Mouse (Mus musculus) embryonic facial prominence, embryonic 13.5 days (tissue): ENCODE measurements at regions not wholly inside any gene's neighbourhood (a gene's known extent, or its start where the extent isn't known, plus 50 kb on each side); places are given as distances from the start of the nearest gene placed in this dataset.
A peak's percentile ranks its signal among the peaks of the same experiment; 100 is the strongest.

ENCODE experiments used
- ATAC-seq: fragments of 200-750 bp; cut with Nextera tagmentation; 2 replicates; pipeline ENCODE4 v1.8.0; 2017; ENCODE audit warnings: low read depth; ENCODE audit not compliant: insufficient number of reproducible peaks, insufficient read depth, low FRiP score, low TSS enrichment
- H3K27ac ChIP-seq: fragments of 300-500 bp; sonication (generic); 2 replicates; pipeline ENCODE4 v1.5.1; 2015; ENCODE audit warnings: moderate library complexity, mild to moderate bottlenecking, inconsistent platforms
- H3K27me3 ChIP-seq: fragments of 300-500 bp; sonication (generic); 2 replicates; pipeline ENCODE4 v1.6.1; 2015; ENCODE audit warnings: mild to moderate bottlenecking, inconsistent platforms
- H3K36me3 ChIP-seq: fragments of 300-500 bp; sonication (generic); 2 replicates; pipeline ENCODE4 v1.6.1; 2015; ENCODE audit warnings: mild to moderate bottlenecking, inconsistent platforms
- H3K4me1 ChIP-seq: fragments of 300-500 bp; sonication (generic); 2 replicates; pipeline ENCODE4 v1.6.1; 2015; ENCODE audit warnings: inconsistent platforms
- H3K4me2 ChIP-seq: fragments of 300-500 bp; sonication (generic); 2 replicates; pipeline ENCODE4 v1.6.1; 2015; ENCODE audit warnings: moderate library complexity, mild to moderate bottlenecking, inconsistent platforms
- H3K4me3 ChIP-seq: fragments of 300-500 bp; sonication (generic); 2 replicates; pipeline ENCODE4 v1.5.1; 2015; ENCODE audit warnings: mild to moderate bottlenecking, inconsistent platforms
- H3K9ac ChIP-seq: fragments of 300-500 bp; sonication (generic); 2 replicates; pipeline ENCODE4 v1.6.1; 2015; ENCODE audit warnings: mild to moderate bottlenecking, inconsistent platforms
- H3K9me3 ChIP-seq: fragments of 300-500 bp; sonication (generic); 2 replicates; pipeline ENCODE4 v1.6.1; 2016; ENCODE audit warnings: inconsistent platforms
- WGBS: fragments of 180-500 bp; shearing (Covaris S2); methylation state at CpG from one replicate; pipeline ENCODE4 v1.1.7; 2015; ENCODE audit warnings: mixed read lengths; 5-methylcytosine and 5-hydroxymethylcytosine counted together

DNA sequence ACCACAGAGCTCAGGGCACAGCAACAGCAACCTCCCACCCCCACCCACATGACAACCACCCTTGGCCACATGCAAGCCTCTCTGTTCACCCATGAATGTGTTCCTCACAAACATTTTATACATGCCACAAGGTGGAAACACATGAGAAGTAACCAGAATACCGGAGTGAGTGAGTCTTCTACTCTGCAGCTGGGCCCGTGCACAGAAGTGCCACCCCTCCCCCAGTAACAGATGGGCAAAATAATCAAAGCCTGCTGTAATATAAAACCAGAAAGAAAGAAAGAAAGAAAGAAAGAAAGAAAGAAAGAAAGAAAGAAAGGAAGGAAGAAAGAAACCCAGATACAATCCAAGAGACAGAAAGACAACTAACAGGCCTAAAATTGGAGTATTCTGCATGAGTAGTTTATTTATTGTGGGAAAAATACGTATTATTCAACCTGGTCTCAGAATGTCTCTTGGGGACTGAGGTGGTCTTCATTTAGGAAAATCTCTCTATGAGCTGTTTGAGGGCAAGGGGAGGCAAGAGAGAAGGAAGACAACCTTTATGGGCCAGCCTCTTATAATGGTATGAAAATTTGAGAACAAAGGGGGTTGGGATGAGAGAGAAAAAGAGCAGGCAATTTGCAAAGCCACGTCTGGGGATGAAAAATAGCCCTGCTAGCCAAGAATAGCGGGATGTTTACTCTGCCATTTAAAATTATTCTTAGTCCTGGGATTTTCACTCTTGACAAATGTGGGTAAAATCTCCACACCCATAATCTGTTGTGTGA is 160.2 kb downstream of the Sox4 start:
- H3K36me3 ChIP-seq = no peaks in the 10 kb centered on the region
- no peak overlapping the region for H3K4me2 ChIP-seq
- H3K27ac ChIP-seq = no peak overlapping the region
- H3K4me1 ChIP-seq = peaks cover 50% of the 10 kb centered on the region
- no peak for ATAC-seq
- H3K4me3 ChIP-seq = no peak overlapping the region
- no peaks in the 10 kb centered on the region for H3K9me3 ChIP-seq
- no peaks in the 10 kb centered on the region for H3K27me3 ChIP-seq
- 16% methylated on average over 5 of the region's 5 CpGs for WGBS
- no peak overlapping the region for H3K9ac ChIP-seq

DNA sequence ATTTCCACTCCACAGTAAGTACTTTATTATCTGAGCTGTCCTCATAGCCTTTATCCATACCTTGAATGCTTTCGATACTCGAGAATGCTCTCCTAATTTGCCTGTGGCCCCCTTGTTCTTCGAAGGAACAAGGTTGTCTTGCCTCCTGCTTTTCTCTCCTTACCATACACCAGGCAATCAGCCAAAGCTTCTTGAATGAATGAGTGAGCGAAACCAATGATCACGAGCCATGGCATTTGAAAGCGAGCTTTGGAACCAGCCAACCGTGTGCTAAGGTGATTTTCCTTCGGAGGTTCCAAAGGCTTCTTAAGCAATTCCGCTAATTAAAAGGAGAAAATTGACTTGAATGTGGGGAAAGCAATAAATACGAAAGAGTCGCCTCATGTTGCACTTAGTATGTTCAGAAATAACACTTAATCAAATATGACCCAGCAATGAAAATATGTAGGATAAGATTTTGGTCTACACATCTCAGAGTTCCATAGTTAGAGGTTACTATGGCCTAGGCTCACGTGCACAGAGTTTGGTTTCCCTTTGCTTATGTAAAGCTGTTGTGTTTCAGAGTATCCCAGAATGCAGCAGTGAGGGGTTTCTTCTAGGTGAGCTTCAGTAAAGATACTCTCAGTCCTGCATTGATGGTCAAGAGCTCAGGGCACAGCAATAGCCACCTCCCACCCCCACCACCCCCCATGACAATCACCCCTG is 160.9 kb downstream of the Sox4 start:
- Histone ChIP-seq H3K36me3 (no peaks in the 10 kb centered on the region), H3K4me1 (peaks cover 53% of the 10 kb centered on the region), H3K9me3 (no peaks in the 10 kb centered on the region), H3K4me3 (no peak overlapping the region), H3K27me3 (no peaks in the 10 kb centered on the region), H3K27ac (no peak overlapping the region), H3K4me2 (no peak overlapping the region), H3K9ac (no peak overlapping the region)
- no peak for ATAC-seq
- 70% methylated on average over 12 of the region's 12 CpGs for WGBS

DNA sequence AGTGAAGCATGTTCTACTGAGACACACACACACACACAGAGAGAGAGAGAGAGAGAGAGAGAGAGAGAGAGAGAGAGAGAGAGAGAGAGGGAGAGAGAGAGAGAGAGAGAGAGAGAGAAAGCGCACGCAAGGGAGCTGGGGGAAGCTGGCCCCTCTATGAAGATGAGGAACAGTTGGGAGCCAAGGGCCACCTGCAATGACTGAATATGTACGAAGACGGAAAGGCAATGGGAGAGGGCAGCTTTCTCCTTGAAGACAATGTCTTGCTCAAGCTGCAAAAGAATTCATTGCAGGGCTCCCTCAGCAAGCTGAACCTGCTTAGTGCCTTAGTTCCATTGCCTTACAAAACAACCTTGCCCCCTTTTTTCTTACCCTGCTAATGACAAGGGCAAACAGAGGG is 163.1 kb downstream of the Sox4 start:
- H3K4me3 ChIP-seq = no peak overlapping the region
- no peak overlapping the region for H3K4me2 ChIP-seq
- H3K27me3 ChIP-seq = no peaks in the 10 kb centered on the region
- no peak overlapping the region for H3K27ac ChIP-seq
- ATAC-seq = no peak
- H3K9ac ChIP-seq = no peak overlapping the region
- no peaks in the 10 kb centered on the region for H3K9me3 ChIP-seq
- H3K36me3 ChIP-seq = no peaks in the 10 kb centered on the region
- H3K4me1 ChIP-seq = peaks cover 54% of the 10 kb centered on the region
- 61% methylated on average over 4 of the region's 4 CpGs for WGBS

DNA sequence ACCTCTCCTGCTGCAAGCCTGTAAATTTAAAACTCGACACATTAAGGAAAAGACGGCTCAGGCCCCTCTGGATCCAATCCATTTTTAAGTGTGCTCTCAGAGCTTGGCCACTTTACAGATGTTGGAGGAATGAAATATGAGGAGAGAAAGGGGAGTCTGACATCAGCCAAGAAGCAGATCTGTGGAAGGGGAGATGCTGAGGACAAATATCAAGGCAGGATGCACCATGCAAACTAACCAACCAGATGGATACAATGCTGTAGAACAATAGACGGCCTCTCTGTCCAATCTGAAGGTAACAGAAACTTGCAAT is 166.2 kb downstream of the Sox4 start:
- H3K9ac ChIP-seq = no peak overlapping the region
- no peaks in the 10 kb centered on the region for H3K27me3 ChIP-seq
- WGBS = 26% methylated on average over 3 of the region's 3 CpGs

DNA sequence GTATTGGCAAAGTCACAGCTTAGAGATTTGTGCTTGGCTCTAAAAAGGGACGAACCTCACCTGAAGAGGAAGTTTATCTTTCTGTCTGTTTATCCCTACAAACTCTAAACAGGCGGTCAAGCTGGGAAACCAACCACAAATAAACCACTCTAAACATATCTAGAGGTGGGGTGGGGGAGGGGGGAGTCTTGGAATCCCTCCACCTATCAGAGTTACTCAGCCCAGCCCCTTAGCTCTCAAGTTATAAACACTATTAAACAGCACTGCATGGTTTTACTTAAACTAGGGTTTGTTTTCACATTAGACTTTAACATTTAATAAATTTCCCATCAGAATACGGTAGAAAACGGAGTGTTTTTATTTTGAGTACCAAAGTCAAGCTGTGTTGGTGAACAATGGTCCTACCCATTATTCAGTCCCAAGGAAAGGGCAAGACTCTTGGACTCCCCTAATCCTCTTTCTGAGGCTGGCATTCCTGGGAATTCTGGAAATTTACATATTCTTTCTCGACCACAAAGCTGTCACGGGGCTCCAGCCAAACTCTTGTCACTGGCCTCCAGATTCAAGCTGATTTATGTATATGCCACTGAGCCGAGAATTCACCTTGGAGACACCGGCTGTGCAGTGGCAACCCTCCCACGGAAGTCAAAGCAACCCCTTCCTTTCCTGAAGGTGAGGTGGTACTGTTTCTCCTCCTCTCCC is 166.7 kb downstream of the Sox4 start:
- ATAC-seq = no peak
- Histone ChIP-seq H3K4me1 (peaks cover 50% of the 10 kb centered on the region), H3K9me3 (no peaks in the 10 kb centered on the region), H3K27ac (peak overlapping the region; percentile 48), H3K27me3 (no peaks in the 10 kb centered on the region), H3K4me2 (no peak overlapping the region), H3K9ac (no peak overlapping the region), H3K36me3 (no peaks in the 10 kb centered on the region), H3K4me3 (no peak overlapping the region)
- 31% methylated on average over 9 of the region's 9 CpGs for WGBS

More for the DNA sequence above, 166.2 kb downstream of the Sox4 start:
- no peak overlapping the region for H3K4me2 ChIP-seq
- H3K36me3 ChIP-seq = no peaks in the 10 kb centered on the region
- no peak overlapping the region for H3K4me3 ChIP-seq
- no peak for ATAC-seq
- H3K9me3 ChIP-seq = no peaks in the 10 kb centered on the region
- peak overlapping the region; percentile 48 for H3K27ac ChIP-seq
- peaks cover 48% of the 10 kb centered on the region for H3K4me1 ChIP-seq

DNA sequence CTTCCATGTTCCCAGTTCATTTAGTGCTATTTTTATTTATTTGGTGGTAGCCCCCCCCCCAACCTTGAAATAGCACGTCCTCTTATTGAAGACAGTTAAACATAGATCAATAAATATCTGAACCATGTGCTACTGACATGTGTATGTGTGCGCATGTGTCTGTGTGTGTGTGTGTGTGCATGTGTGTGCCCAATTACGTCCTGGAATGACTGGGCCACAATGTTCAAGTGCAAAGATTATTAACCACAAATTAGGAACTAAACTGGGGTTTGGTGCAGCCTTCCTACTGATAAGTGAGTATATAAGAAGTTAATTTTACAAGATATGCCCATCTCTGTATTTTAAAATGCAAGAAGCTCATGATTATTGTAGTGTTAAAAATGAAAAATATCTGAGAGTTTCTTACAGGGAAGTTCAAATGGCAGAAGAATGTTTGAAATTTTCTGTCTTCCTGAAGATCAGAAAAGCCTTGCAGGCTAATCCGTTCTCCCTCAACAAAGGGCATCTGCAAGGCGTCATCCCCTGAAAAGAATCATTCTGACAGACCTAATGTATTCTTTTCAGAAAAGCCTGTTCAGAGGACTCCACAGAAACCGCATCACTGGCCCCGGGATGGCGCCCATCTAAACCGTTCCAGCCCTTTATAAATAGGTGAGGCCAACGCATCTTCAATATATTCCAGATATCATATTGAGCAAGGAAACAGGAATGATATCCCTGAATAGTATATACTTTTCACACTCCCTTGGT is 170.8 kb downstream of the Sox4 start:
- ATAC-seq = no peak
- 0 out of 2 replicates have a peak overlapping the region, but pooled peaks have one; percentile 13 for H3K27ac ChIP-seq
- H3K36me3 ChIP-seq = no peaks in the 10 kb centered on the region

DNA sequence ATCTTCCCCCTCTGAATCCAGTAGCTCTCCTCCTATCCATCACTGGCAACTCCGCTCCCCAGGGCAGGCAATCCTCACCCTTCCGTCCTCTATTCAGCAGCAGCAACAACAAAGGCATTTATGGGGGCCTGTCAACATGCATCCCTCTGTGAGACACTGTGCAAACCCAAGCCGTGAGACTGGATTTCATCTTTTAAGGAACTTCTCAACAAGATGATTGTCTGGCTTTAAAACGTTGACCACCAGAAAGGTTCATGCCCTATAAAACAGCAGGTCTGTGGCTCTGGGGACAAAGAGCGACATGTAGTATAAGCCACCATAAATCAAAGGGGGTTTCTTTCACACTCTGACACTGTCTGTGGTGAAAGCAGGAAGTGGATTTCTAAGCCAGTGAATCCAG is 171.4 kb downstream of the Sox4 start:
- H3K27me3 ChIP-seq = no peaks in the 10 kb centered on the region
- no peak overlapping the region for H3K4me2 ChIP-seq
- no peak overlapping the region for H3K4me3 ChIP-seq
- H3K27ac ChIP-seq = peak overlapping the region; percentile 16; the same call in 1 of the 2 replicates
- peaks cover 49% of the 10 kb centered on the region for H3K4me1 ChIP-seq
- H3K36me3 ChIP-seq = no peaks in the 10 kb centered on the region
- H3K9me3 ChIP-seq = no peaks in the 10 kb centered on the region
- 26% methylated on average over 5 of the region's 5 CpGs for WGBS
- no peak overlapping the region for H3K9ac ChIP-seq
- ATAC-seq = no peak

More for the DNA sequence above, 170.8 kb downstream of the Sox4 start:
- Histone ChIP-seq H3K9me3 (no peaks in the 10 kb centered on the region), H3K4me2 (no peak overlapping the region), H3K4me3 (no peak overlapping the region), H3K9ac (no peak overlapping the region), H3K4me1 (peaks cover 55% of the 10 kb centered on the region), H3K27me3 (no peaks in the 10 kb centered on the region)
- WGBS = 26% methylated on average over 10 of the region's 10 CpGs

DNA sequence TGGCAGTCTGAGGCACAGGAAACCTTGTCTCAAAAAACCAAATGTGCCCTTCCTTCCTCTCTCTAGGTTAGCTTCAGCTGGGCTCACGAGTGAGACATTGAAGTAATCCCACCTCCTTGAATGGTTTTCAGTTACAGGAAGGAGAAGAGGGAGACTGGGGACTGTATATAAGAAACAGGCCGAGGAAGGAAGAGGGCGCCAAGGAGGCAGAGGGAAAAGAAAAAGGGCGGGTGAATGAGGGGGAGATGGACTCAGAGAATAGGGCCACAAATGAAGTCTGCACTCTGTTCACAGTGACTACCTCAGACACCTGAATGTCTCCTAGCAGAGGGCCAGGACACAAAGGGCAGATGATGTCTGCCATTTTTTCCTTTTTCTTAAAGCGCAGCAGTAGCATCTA is 171.9 kb downstream of the Sox4 start:
- H3K4me1 ChIP-seq = peaks cover 45% of the 10 kb centered on the region
- ATAC-seq = no peak
- H3K4me2 ChIP-seq = no peak overlapping the region
- no peaks in the 10 kb centered on the region for H3K27me3 ChIP-seq
- 18% methylated on average over 5 of the region's 5 CpGs for WGBS
- H3K4me3 ChIP-seq = no peak overlapping the region
- H3K36me3 ChIP-seq = no peaks in the 10 kb centered on the region
- peak overlapping the region; percentile 16 for H3K27ac ChIP-seq
- H3K9ac ChIP-seq = no peak overlapping the region
- no peaks in the 10 kb centered on the region for H3K9me3 ChIP-seq

DNA sequence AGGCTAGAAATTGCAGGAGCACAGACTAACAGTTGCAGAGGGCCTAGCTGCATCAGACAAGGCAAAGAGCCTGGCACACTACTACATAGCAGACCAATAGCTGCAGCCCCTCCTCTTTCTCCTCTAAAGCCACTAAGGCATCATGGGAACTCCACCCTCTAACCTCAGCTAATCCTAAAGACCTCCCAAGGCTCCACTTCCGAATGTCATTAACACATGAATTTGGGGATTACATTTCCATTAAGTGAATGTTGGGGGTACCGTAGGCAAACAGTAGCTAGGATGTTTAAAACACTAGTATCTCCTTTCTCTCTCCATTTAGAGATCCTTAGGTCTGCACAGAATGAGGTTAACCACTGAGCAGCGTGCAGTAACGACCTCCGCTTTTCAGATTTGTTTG is 173.1 kb downstream of the Sox4 start:
- 47% methylated on average over 5 of the region's 5 CpGs for WGBS
- H3K4me3 ChIP-seq = no peak overlapping the region

DNA sequence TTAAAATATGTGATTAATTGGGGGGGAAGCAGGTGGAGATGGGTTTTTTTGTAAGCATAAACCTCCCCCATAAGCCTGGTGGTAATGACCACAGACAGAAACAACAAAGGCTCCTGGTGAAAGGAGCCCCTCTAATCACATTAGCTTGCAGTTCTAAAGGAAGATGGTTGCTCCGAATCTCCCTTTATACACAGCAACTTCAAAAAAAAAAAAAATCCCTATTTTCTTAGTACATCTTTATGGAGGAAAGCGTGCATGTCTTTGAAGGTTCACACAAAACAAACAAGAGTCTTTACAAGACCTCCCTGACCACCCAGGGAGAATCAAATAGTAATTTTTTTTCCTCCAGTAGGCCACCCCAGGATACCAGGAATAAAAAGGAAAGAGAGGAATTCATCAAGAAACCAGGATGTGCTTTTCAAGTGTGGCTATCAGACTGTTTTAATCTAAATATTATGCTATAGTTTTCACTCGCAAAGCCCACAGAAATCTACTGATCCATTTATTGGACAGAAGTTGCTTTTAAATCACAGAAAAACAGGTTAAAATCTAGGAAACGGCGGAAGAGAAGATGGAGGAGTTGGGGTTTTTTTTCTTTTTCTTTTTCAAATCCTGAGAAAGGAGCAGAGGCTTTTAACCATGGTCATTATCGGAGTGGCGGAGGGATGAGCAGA is 178.2 kb downstream of the Sox4 start:
- no peak overlapping the region for H3K4me2 ChIP-seq
- peaks cover 39% of the 10 kb centered on the region for H3K4me1 ChIP-seq
- ATAC-seq = no peak
- H3K4me3 ChIP-seq = no peak overlapping the region
- H3K27me3 ChIP-seq = no peaks in the 10 kb centered on the region
- no peak overlapping the region for H3K9ac ChIP-seq
- WGBS = 53% methylated on average over 7 of the region's 7 CpGs
- no peak overlapping the region for H3K27ac ChIP-seq
- no peaks in the 10 kb centered on the region for H3K9me3 ChIP-seq
- no peaks in the 10 kb centered on the region for H3K36me3 ChIP-seq

More for the DNA sequence above, 173.1 kb downstream of the Sox4 start:
- H3K9ac ChIP-seq = no peak overlapping the region
- ATAC-seq = no peak
- 0 out of 2 replicates have a peak overlapping the region, but pooled peaks have one; percentile 28 for H3K27ac ChIP-seq
- no peaks in the 10 kb centered on the region for H3K9me3 ChIP-seq
- no peaks in the 10 kb centered on the region for H3K27me3 ChIP-seq
- H3K4me1 ChIP-seq = peaks cover 44% of the 10 kb centered on the region
- no peaks in the 10 kb centered on the region for H3K36me3 ChIP-seq
- no peak overlapping the region for H3K4me2 ChIP-seq

DNA sequence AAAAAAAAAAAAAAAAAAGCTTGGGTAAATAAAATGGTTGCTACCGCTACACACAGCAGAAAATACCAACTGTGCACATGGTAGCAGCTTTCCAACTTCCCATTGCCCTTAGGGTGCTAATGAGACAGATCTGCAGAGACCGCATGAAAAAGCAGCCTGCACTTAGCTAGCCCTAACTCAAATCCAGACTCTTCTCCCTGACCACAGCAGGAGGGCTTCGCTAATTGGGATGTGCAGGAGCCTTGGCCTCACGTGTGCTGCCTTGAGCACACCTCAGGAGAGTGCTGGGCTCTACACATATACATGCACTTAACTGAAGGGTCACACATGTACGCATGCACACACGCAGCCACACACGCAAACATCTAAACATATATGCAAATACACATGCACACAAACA is 178.9 kb downstream of the Sox4 start:
- no peak overlapping the region for H3K27ac ChIP-seq
- no peak overlapping the region for H3K9ac ChIP-seq
- no peak overlapping the region for H3K4me2 ChIP-seq
- no peaks in the 10 kb centered on the region for H3K27me3 ChIP-seq
- no peak overlapping the region for H3K4me3 ChIP-seq
- no peak for ATAC-seq
- no peaks in the 10 kb centered on the region for H3K36me3 ChIP-seq
- H3K9me3 ChIP-seq = no peaks in the 10 kb centered on the region
- WGBS = 57% methylated on average over 7 of the region's 7 CpGs
- H3K4me1 ChIP-seq = peaks cover 38% of the 10 kb centered on the region
